Mouse (Mus musculus) embryonic fibroblast, embryonic 13.5 days (primary cell): ENCODE data around the gene Acap2.

Source experiments
- CTCF ChIP-seq: IDR thresholded peaks from 2 replicates; pipeline ENCODE4 v1.5.1; 2011; ENCODE audit warnings: mild to moderate bottlenecking, control low read depth, low read length, moderate library complexity, borderline replicate concordance; ENCODE audit not compliant: insufficient read depth
- POLR2A ChIP-seq: IDR thresholded peaks from 2 replicates; pipeline ENCODE4 v1.6.1; 2011; ENCODE audit warnings: low read depth, mild to moderate bottlenecking, control low read depth, low read length, moderate library complexity

DNA sequence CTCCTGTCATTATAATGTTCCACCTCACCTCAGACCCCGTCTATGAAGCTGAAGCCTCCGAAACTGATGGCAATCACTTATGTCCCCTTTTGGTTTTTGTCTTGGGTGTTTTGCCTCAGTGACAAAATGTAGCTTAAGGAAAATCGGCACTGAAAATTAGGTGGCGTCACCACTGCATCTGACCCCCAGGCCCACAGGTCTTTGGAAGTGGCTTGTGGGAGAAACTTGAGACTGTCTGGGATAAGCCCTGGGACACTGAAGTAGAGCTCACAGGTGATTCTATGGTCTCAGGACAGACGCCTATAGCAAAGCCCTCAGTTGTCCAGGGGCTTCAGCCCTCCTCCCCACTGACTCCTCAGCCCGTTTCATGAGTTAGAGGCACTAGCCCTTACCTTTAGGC lies 129.3 kb downstream of the Acap2 start:
- no peak for TF ChIP-seq CTCF
- no peak for TF ChIP-seq POLR2A
